Mouse (Mus musculus): Measurements from ENCODE around the gene Pyy. TPM values are rescaled to one million over a fixed set of nuclear protein-coding genes. Genes with fewer than 3 reads are reported as not detected.

Gene Pyy
- total and polyA plus RNA-seq, 2 experiments from 2014 or later = not detected

- Histone ChIP-seq H3K4me2 (ENCODE audit: low read depth, low read length) (no peak overlapping the region), H3K4me1 (ENCODE audit: control insufficient read depth, insufficient read depth) (peaks cover 9% of the 10 kb centered on the region), H3K9ac (replicated peaks; ENCODE audit: low read depth, low read length) (no peak overlapping the region), H3K27ac (ENCODE audit: low read depth) (no peak overlapping the region), H3K9me3 (replicated peaks; ENCODE audit: control insufficient read depth, low read length) (no peaks in the 10 kb centered on the region), H3K27me3 (ENCODE audit: control insufficient read depth, insufficient read depth, low read length) (no peaks in the 10 kb centered on the region), H3K4me3 (ENCODE audit: low read depth, low read length) (no peak overlapping the region), H3K36me3 (replicated peaks; ENCODE audit: control insufficient read depth, insufficient read depth, low read length) (no peaks in the 10 kb centered on the region)
- DNase-seq (ENCODE audit: low spot score) = no peak
- WGBS = 55% methylated on average over 7 of the region's 7 CpGs
- ATAC-seq (ENCODE audit: insufficient read depth, low read depth) = no peak
- TF ChIP-seq CTCF (IDR thresholded peaks at IDR 0.05; ENCODE audit: low read depth) (no peak), EP300 (IDR thresholded peaks at IDR 0.05; ENCODE audit: low read depth) (no peak)
Measured at GRCm38 (mm10) chr11:102084159-102084558, 23.5 kb downstream of the Pyy start.

GRCm38 (mm10) chr11:102083193-102083592 lies 24.4 kb downstream of the Pyy start:
- TF ChIP-seq EP300 (IDR thresholded peaks at IDR 0.05; ENCODE audit: low read depth) = no peak
- TF ChIP-seq CTCF (IDR thresholded peaks at IDR 0.05; ENCODE audit: low read depth) = no peak
- Histone ChIP-seq H3K9me3 (replicated peaks; ENCODE audit: control insufficient read depth, low read length) (no peaks in the 10 kb centered on the region), H3K27me3 (ENCODE audit: control insufficient read depth, insufficient read depth, low read length) (no peaks in the 10 kb centered on the region), H3K27ac (ENCODE audit: low read depth) (no peak overlapping the region), H3K9ac (replicated peaks; ENCODE audit: low read depth, low read length) (no peak overlapping the region), H3K4me2 (ENCODE audit: low read depth, low read length) (no peak overlapping the region), H3K4me1 (ENCODE audit: control insufficient read depth, insufficient read depth) (peaks cover 9% of the 10 kb centered on the region), H3K36me3 (replicated peaks; ENCODE audit: control insufficient read depth, insufficient read depth, low read length) (no peaks in the 10 kb centered on the region), H3K4me3 (ENCODE audit: low read depth, low read length) (no peak overlapping the region)
- DNase-seq (ENCODE audit: low spot score) = no peak
- WGBS = 66% methylated on average over 4 of the region's 4 CpGs
- no peak for ATAC-seq (ENCODE audit: insufficient read depth, low read depth)

GRCm38 (mm10) chr11:102082322-102082721 lies 25.3 kb downstream of the Pyy start:
- Histone ChIP-seq H3K9ac (replicated peaks; ENCODE audit: low read depth, low read length) (no peak overlapping the region), H3K4me2 (ENCODE audit: low read depth, low read length) (peak overlapping the region; percentile 57), H3K36me3 (replicated peaks; ENCODE audit: control insufficient read depth, insufficient read depth, low read length) (no peaks in the 10 kb centered on the region), H3K27ac (ENCODE audit: low read depth) (no peak overlapping the region), H3K27me3 (ENCODE audit: control insufficient read depth, insufficient read depth, low read length) (no peaks in the 10 kb centered on the region), H3K9me3 (replicated peaks; ENCODE audit: control insufficient read depth, low read length) (no peaks in the 10 kb centered on the region), H3K4me1 (ENCODE audit: control insufficient read depth, insufficient read depth) (peaks cover 9% of the 10 kb centered on the region), H3K4me3 (ENCODE audit: low read depth, low read length) (peak overlapping the region; percentile 35)
- DNase-seq (ENCODE audit: low spot score) (peak; percentile 39), ATAC-seq (ENCODE audit: insufficient read depth, low read depth) (peak; percentile 69)
- TF ChIP-seq EP300 (IDR thresholded peaks at IDR 0.05; ENCODE audit: low read depth) (no peak), CTCF (IDR thresholded peaks at IDR 0.05; ENCODE audit: low read depth) (no peak)
- 1% methylated on average over 18 of the region's 18 CpGs for WGBS

- H3K4me1 ChIP-seq (ENCODE audit: control insufficient read depth, insufficient read depth) = no peaks in the 10 kb centered on the region
- DNase-seq (ENCODE audit: low spot score) = no peak
- no peaks in the 10 kb centered on the region for H3K36me3 ChIP-seq (replicated peaks; ENCODE audit: control insufficient read depth, insufficient read depth, low read length)
- no peak overlapping the region for H3K4me2 ChIP-seq (ENCODE audit: low read depth, low read length)
- no peak for ATAC-seq (ENCODE audit: insufficient read depth, low read depth)
- TF ChIP-seq EP300 (IDR thresholded peaks at IDR 0.05; ENCODE audit: low read depth) = no peak
- TF ChIP-seq CTCF (IDR thresholded peaks at IDR 0.05; ENCODE audit: low read depth) = no peak
- no peak overlapping the region for H3K9ac ChIP-seq (replicated peaks; ENCODE audit: low read depth, low read length)
- H3K27ac ChIP-seq (ENCODE audit: low read depth) = no peak overlapping the region
- 82% methylated on average over 14 of the region's 14 CpGs for WGBS
- no peaks in the 10 kb centered on the region for H3K27me3 ChIP-seq (ENCODE audit: control insufficient read depth, insufficient read depth, low read length)
- no peaks in the 10 kb centered on the region for H3K9me3 ChIP-seq (replicated peaks; ENCODE audit: control insufficient read depth, low read length)
- no peak overlapping the region for H3K4me3 ChIP-seq (ENCODE audit: low read depth, low read length)
Measured at GRCm38 (mm10) chr11:102073722-102074121, 33.9 kb downstream of the Pyy start.

- TF ChIP-seq CTCF (IDR thresholded peaks at IDR 0.05; ENCODE audit: low read depth) (no peak), EP300 (IDR thresholded peaks at IDR 0.05; ENCODE audit: low read depth) (no peak)
- H3K27me3 ChIP-seq (ENCODE audit: control insufficient read depth, insufficient read depth, low read length) = no peaks in the 10 kb centered on the region
- H3K4me2 ChIP-seq (ENCODE audit: low read depth, low read length) = no peak overlapping the region
- no peak overlapping the region for H3K9ac ChIP-seq (replicated peaks; ENCODE audit: low read depth, low read length)
- no peaks in the 10 kb centered on the region for H3K4me1 ChIP-seq (ENCODE audit: control insufficient read depth, insufficient read depth)
- H3K36me3 ChIP-seq (replicated peaks; ENCODE audit: control insufficient read depth, insufficient read depth, low read length) = no peaks in the 10 kb centered on the region
- 75% methylated on average over 5 of the region's 5 CpGs for WGBS
- no peak overlapping the region for H3K4me3 ChIP-seq (ENCODE audit: low read depth, low read length)
- H3K27ac ChIP-seq (ENCODE audit: low read depth) = no peak overlapping the region
- no peaks in the 10 kb centered on the region for H3K9me3 ChIP-seq (replicated peaks; ENCODE audit: control insufficient read depth, low read length)
- no peak for DNase-seq (ENCODE audit: low spot score)
- ATAC-seq (ENCODE audit: insufficient read depth, low read depth) = no peak
Measured at GRCm38 (mm10) chr11:102072729-102073128, 34.9 kb downstream of the Pyy start.

GRCm38 (mm10) chr11:102070426-102070825 lies 37.2 kb downstream of the Pyy start:
- no peaks in the 10 kb centered on the region for H3K27me3 ChIP-seq (ENCODE audit: control insufficient read depth, insufficient read depth, low read length)
- no peak overlapping the region for H3K4me3 ChIP-seq (ENCODE audit: low read depth, low read length)
- H3K9ac ChIP-seq (replicated peaks; ENCODE audit: low read depth, low read length) = no peak overlapping the region
- H3K36me3 ChIP-seq (replicated peaks; ENCODE audit: control insufficient read depth, insufficient read depth, low read length) = no peaks in the 10 kb centered on the region
- ATAC-seq (ENCODE audit: insufficient read depth, low read depth) (no peak; the same call in 1 of the 2 replicates), DNase-seq (ENCODE audit: low spot score) (peak; percentile 17)
- no peak overlapping the region for H3K27ac ChIP-seq (ENCODE audit: low read depth)
- no peaks in the 10 kb centered on the region for H3K9me3 ChIP-seq (replicated peaks; ENCODE audit: control insufficient read depth, low read length)
- H3K4me2 ChIP-seq (ENCODE audit: low read depth, low read length) = peak overlapping the region; percentile 26
- TF ChIP-seq EP300 (IDR thresholded peaks at IDR 0.05; ENCODE audit: low read depth) (no peak), CTCF (IDR thresholded peaks at IDR 0.05; ENCODE audit: low read depth) (no peak)
- no peaks in the 10 kb centered on the region for H3K4me1 ChIP-seq (ENCODE audit: control insufficient read depth, insufficient read depth)
- 3% methylated on average over 13 of the region's 13 CpGs for WGBS

All from heart, postnatal 0 days (tissue).